In the genomic region with DNA sequence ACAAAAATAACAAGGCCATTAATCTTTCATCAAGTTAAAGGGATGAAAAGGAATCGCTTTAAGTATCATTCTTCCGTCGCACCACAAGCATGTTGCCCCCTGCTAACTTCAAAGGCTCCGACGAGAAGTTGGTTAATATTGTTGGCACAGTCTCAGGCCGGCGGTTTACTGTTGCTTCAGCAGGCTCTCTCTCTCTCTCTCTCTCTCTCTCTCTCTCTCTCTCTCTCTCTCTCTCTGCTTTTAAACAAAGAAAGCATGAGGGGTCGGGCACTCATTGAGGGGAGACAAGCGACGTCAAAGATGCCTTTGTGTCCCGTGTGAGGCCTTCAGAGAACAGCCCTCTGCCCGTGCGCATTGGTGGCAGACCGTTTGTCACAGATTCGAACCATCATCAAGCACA, we compare ENCODE assay signal across 10 mouse cellular contexts. TPM values are rescaled to one million over a fixed set of nuclear protein-coding genes. Genes with fewer than 3 reads are reported as not detected.
A peak's percentile ranks its signal among the peaks of the same experiment; 100 is the strongest.
DNase-seq lines count a peak whose midpoint lies in the region; ATAC-seq lines count a peak whose summit lies in the region.
"Had no signal": no experiment of that assay in that cellular context is flagged by ENCODE, and none has a peak within 500 bp of the region (broad histone marks: within the 10 kb centered on the region; RNA-seq: fewer than 3 reads in every experiment).

No protein-coding gene starts in this region.

- H3K4me2 ChIP-seq in kidney, embryonic 14.5 days (replicated peaks; ENCODE audit: low read depth, low read length) = peak overlapping the region; percentile 27
- peak overlapping the region; percentile 37 for H3K4me2 ChIP-seq in hindbrain, embryonic 12.5 days (replicated peaks)
- H3K4me2 ChIP-seq in midbrain, embryonic 13.5 days (replicated peaks) = peak overlapping the region; percentile 37
- H3K4me2 ChIP-seq: heart, embryonic 15.5 days had no signal

- no peak overlapping the region for H3K9ac ChIP-seq in kidney, embryonic 14.5 days (ENCODE audit: low read depth, low read length)
- H3K9ac ChIP-seq in hindbrain, embryonic 12.5 days = no peak overlapping the region
- no peak overlapping the region for H3K9ac ChIP-seq in midbrain, embryonic 13.5 days (replicated peaks)
- H3K9ac ChIP-seq: heart, embryonic 15.5 days had no signal

- 12% methylated on average over 15 of the region's 15 CpGs for WGBS in kidney, embryonic 14.5 days
- 2% methylated on average over 15 of the region's 15 CpGs for WGBS in hindbrain, embryonic 12.5 days
- 3% methylated on average over 15 of the region's 15 CpGs for WGBS in midbrain, embryonic 13.5 days

- ATAC-seq in kidney, embryonic 14.5 days (ENCODE audit: low FRiP score, low TSS enrichment) = peak; percentile 76
- ATAC-seq in hindbrain, embryonic 12.5 days (ENCODE audit: low FRiP score) = 0 out of 2 replicates have a peak, but pooled peaks have one; percentile 50
- ATAC-seq in midbrain, embryonic 13.5 days = peak; percentile 62

- no peak overlapping the region; the same call in 1 of the 2 replicates for H3K4me3 ChIP-seq in kidney, embryonic 14.5 days (ENCODE audit: low read length)
- H3K4me3 ChIP-seq in hindbrain, embryonic 12.5 days = no peak overlapping the region
- H3K4me3 ChIP-seq in midbrain, embryonic 13.5 days (replicated peaks) = no peak overlapping the region
- H3K4me3 ChIP-seq: heart, embryonic 15.5 days; myocyte had no signal

- H3K27me3 ChIP-seq in kidney, embryonic 14.5 days (ENCODE audit: control insufficient read depth, insufficient read depth, low read length) = no peaks in the 10 kb centered on the region
- H3K27me3 ChIP-seq in hindbrain, embryonic 12.5 days = 0 out of 2 replicates have a peak, but pooled peaks cover 3% of the 10 kb centered on the region
- H3K27me3 ChIP-seq in midbrain, embryonic 13.5 days = peaks cover 9% of the 10 kb centered on the region; the same call in 1 of the 2 replicates
- H3K27me3 ChIP-seq: heart, embryonic 15.5 days had no signal

- H3K4me1 ChIP-seq in kidney, embryonic 14.5 days (ENCODE audit: control insufficient read depth, insufficient read depth, low read length) = 0 out of 2 replicates have a peak, but pooled peaks cover 3% of the 10 kb centered on the region
- H3K4me1 ChIP-seq in hindbrain, embryonic 12.5 days = peaks cover 5% of the 10 kb centered on the region; the same call in 1 of the 2 replicates
- peaks cover 14% of the 10 kb centered on the region for H3K4me1 ChIP-seq in midbrain, embryonic 13.5 days (replicated peaks)
- H3K4me1 ChIP-seq: heart, embryonic 15.5 days had no signal

- peaks cover 7% of the 10 kb centered on the region; the same call in 1 of the 2 replicates for H3K9me3 ChIP-seq in kidney, embryonic 14.5 days (ENCODE audit: control insufficient read depth, low read length)
- H3K9me3 ChIP-seq in hindbrain, embryonic 12.5 days (replicated peaks) = peaks cover 7% of the 10 kb centered on the region; the same call in 1 of the 2 replicates
- peaks cover 18% of the 10 kb centered on the region for H3K9me3 ChIP-seq in midbrain, embryonic 13.5 days

- no peak overlapping the region for H3K27ac ChIP-seq in kidney, embryonic 14.5 days (ENCODE audit: low read depth, low read length)
- H3K27ac ChIP-seq in hindbrain, embryonic 12.5 days = no peak overlapping the region; the same call in 1 of the 2 replicates
- H3K27ac ChIP-seq in midbrain, embryonic 13.5 days = no peak overlapping the region
- H3K27ac ChIP-seq: heart, embryonic 15.5 days had no signal

- H3K36me3 ChIP-seq in kidney, embryonic 14.5 days (ENCODE audit: control insufficient read depth, insufficient read depth, low read length) = no peaks in the 10 kb centered on the region
- no peaks in the 10 kb centered on the region for H3K36me3 ChIP-seq in hindbrain, embryonic 12.5 days
- 0 out of 2 replicates have a peak, but pooled peaks cover 2% of the 10 kb centered on the region for H3K36me3 ChIP-seq in midbrain, embryonic 13.5 days
- H3K36me3 ChIP-seq: heart, embryonic 15.5 days had no signal

- no peak for DNase-seq in kidney, adult 9 months
- peak; percentile 72 for DNase-seq in embryo, embryonic 11 days
- DNase-seq in layer of hippocampus, adult 9-11 months = no peak
- no peak for DNase-seq in heart, postnatal 4 days
- DNase-seq in frontal cortex, adult 2 months (ENCODE audit: extremely low spot score in 1 of 2, low spot score in 1 of 2) = no peak

RNA-seq across cellular contexts. Expression of a gene that starts 17.7 kb away (rescaled TPM):
- not detected in 2 replicates for polyA plus RNA-seq in kidney, embryonic 14.5 days (2014; fragmentation: Nextera tagmentation; extraction: Ambion mirVana)
- 0.15 and 0.17 TPM in 2 replicates for polyA plus RNA-seq in hindbrain, embryonic 12.5 days (2016; fragmentation: Nextera tagmentation; extraction: Ambion mirVana)
- 0.14 and 0.27 TPM in 2 replicates for polyA plus RNA-seq in midbrain, embryonic 13.5 days (2015; fragmentation: Nextera tagmentation; extraction: Ambion mirVana)
- total RNA-seq in heart, postnatal 4 days (2021) = not detected
- polyA plus RNA-seq in frontal cortex, adult 2 months (2012; rRNA removed) = 0.06 and 0.21 TPM in 2 replicates
- polyA plus RNA-seq: heart, embryonic 15.5 days; myocyte had no signal
